Mouse (Mus musculus): ENCODE data around the gene Brd1. TPM values are rescaled to one million over a fixed set of nuclear protein-coding genes. Genes with fewer than 3 reads are reported as not detected.
A peak's percentile ranks its signal among the peaks of the same experiment; 100 is the strongest.

Brd1 gene
- polyA plus RNA-seq, 1 experiment: 26.1 TPM

DNA sequence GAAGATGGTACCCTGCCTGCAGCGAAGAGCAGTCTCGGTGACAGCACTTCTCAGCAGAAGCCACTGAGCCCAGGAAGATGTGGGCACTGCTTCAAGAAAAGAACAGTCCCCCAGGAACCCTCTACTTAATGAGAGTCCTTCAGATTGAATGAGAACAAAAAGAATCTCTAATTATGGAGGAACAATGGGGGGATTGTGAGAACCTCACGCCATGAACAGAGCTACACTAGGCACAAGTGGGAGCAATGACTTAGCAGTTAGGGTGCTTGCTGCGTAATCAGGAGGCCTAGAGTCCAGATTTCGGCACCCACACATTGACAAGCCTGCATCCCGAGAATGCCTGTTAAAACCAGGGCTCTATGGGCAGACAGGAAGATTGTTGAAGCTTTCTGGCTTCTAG lies 7.3 kb upstream of the Brd1 start:
- Histone ChIP-seq H3K27me3 (ENCODE audit: control insufficient read depth, insufficient read depth, low read length) (no peaks in the 10 kb centered on the region), H3K4me1 (ENCODE audit: control insufficient read depth, insufficient read depth, low read length) (no peaks in the 10 kb centered on the region), H3K4me3 (replicated peaks; ENCODE audit: insufficient read depth, low read depth, low read length) (no peak overlapping the region), H3K27ac (ENCODE audit: insufficient read depth, low read length) (no peak overlapping the region)
- 48% methylated on average over 6 of the region's 6 CpGs for WGBS
- TF ChIP-seq POLR2A (IDR thresholded peaks at IDR 0.05; ENCODE audit: borderline replicate concordance, insufficient read depth, low read length) (no peak), CTCF (IDR thresholded peaks at IDR 0.05; ENCODE audit: borderline replicate concordance, insufficient read depth, low read depth, low read length) (no peak)
- no peak for DNase-seq

- no peak overlapping the region for H3K4me3 ChIP-seq (replicated peaks; ENCODE audit: insufficient read depth, low read depth, low read length)
- no peaks in the 10 kb centered on the region for H3K27me3 ChIP-seq (ENCODE audit: control insufficient read depth, insufficient read depth, low read length)
- no peaks in the 10 kb centered on the region; the same call in 1 of the 2 replicates for H3K4me1 ChIP-seq (ENCODE audit: control insufficient read depth, insufficient read depth, low read length)
- 61% methylated on average over 2 of the region's 2 CpGs for WGBS
- DNase-seq: no peak
- TF ChIP-seq CTCF (IDR thresholded peaks at IDR 0.05; ENCODE audit: borderline replicate concordance, insufficient read depth, low read depth, low read length) (no peak), POLR2A (IDR thresholded peaks at IDR 0.05; ENCODE audit: borderline replicate concordance, insufficient read depth, low read length) (no peak)
- H3K27ac ChIP-seq (ENCODE audit: insufficient read depth, low read length): no peak overlapping the region
Measured at GRCm38 (mm10) chr15:88738466-88738865, 4.4 kb upstream of the Brd1 start.

DNA sequence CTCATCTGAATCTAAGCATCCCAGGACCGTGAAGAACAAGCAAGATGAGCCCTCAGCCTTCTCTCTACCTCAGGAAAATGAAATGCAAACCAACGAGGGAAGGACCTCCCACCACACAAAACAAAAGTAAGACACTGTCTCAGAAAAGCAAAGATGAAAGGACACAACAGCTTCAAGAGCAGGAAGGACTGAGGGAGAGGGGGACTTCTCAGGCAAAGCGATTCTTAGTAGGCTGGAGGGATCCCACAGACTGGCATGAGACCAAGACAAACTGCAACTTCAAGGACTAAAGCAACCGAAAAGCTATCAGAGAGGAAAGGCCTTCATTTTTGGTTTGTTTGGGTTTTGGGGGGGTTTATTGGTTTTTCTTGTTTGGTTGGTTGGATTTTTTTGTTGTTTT lies 2.1 kb upstream of the Brd1 start:
- H3K27ac ChIP-seq (ENCODE audit: insufficient read depth, low read length): no peak overlapping the region
- WGBS: 76% methylated on average over 4 of the region's 4 CpGs
- H3K4me1 ChIP-seq (ENCODE audit: control insufficient read depth, insufficient read depth, low read length): peaks cover 8% of the 10 kb centered on the region
- H3K4me3 ChIP-seq (replicated peaks; ENCODE audit: insufficient read depth, low read depth, low read length): no peak overlapping the region
- TF ChIP-seq CTCF (IDR thresholded peaks at IDR 0.05; ENCODE audit: borderline replicate concordance, insufficient read depth, low read depth, low read length) (no peak), POLR2A (IDR thresholded peaks at IDR 0.05; ENCODE audit: borderline replicate concordance, insufficient read depth, low read length) (no peak)
- H3K27me3 ChIP-seq (ENCODE audit: control insufficient read depth, insufficient read depth, low read length): no peaks in the 10 kb centered on the region
- DNase-seq: no peak

- Histone ChIP-seq H3K27me3 (ENCODE audit: control insufficient read depth, insufficient read depth, low read length) (no peaks in the 10 kb centered on the region), H3K4me1 (ENCODE audit: control insufficient read depth, insufficient read depth, low read length) (peaks cover 17% of the 10 kb centered on the region), H3K27ac (ENCODE audit: insufficient read depth, low read length) (peak overlapping the region; percentile 65), H3K4me3 (replicated peaks; ENCODE audit: insufficient read depth, low read depth, low read length) (peak overlapping the region; percentile 69)
- WGBS: under 1% methylated on average over 84 of the region's 86 CpGs
- DNase-seq: peak; percentile 62 to 74
- no peak for TF ChIP-seq POLR2A (IDR thresholded peaks at IDR 0.05; ENCODE audit: borderline replicate concordance, insufficient read depth, low read length)
- no peak for TF ChIP-seq CTCF (IDR thresholded peaks at IDR 0.05; ENCODE audit: borderline replicate concordance, insufficient read depth, low read depth, low read length)
Measured at GRCm38 (mm10) chr15:88733041-88733751, 837 bp downstream of the Brd1 start.

- H3K4me1 ChIP-seq (ENCODE audit: control insufficient read depth, insufficient read depth, low read length): peaks cover 17% of the 10 kb centered on the region
- no peak for DNase-seq
- WGBS: 8% methylated on average over 15 of the region's 15 CpGs
- H3K27me3 ChIP-seq (ENCODE audit: control insufficient read depth, insufficient read depth, low read length): no peaks in the 10 kb centered on the region
- H3K4me3 ChIP-seq (replicated peaks; ENCODE audit: insufficient read depth, low read depth, low read length): peak overlapping the region; percentile 69
- peak overlapping the region; percentile 26; the same call in 1 of the 2 replicates for H3K27ac ChIP-seq (ENCODE audit: insufficient read depth, low read length)
- TF ChIP-seq POLR2A (IDR thresholded peaks at IDR 0.05; ENCODE audit: borderline replicate concordance, insufficient read depth, low read length) (no peak), CTCF (IDR thresholded peaks at IDR 0.05; ENCODE audit: borderline replicate concordance, insufficient read depth, low read depth, low read length) (no peak)
Measured at GRCm38 (mm10) chr15:88732405-88733020, 1.5 kb downstream of the Brd1 start.

- DNase-seq: no peak
- no peak overlapping the region for H3K4me3 ChIP-seq (replicated peaks; ENCODE audit: insufficient read depth, low read depth, low read length)
- peaks cover 17% of the 10 kb centered on the region for H3K4me1 ChIP-seq (ENCODE audit: control insufficient read depth, insufficient read depth, low read length)
- no peak overlapping the region for H3K27ac ChIP-seq (ENCODE audit: insufficient read depth, low read length)
- WGBS: 48% methylated on average over 3 of the region's 3 CpGs
- no peaks in the 10 kb centered on the region for H3K27me3 ChIP-seq (ENCODE audit: control insufficient read depth, insufficient read depth, low read length)
- TF ChIP-seq CTCF (IDR thresholded peaks at IDR 0.05; ENCODE audit: borderline replicate concordance, insufficient read depth, low read depth, low read length) (no peak), POLR2A (IDR thresholded peaks at IDR 0.05; ENCODE audit: borderline replicate concordance, insufficient read depth, low read length) (no peak)
Measured at GRCm38 (mm10) chr15:88730717-88731116, 3.3 kb downstream of the Brd1 start.

GRCm38 (mm10) chr15:88727204-88727603 lies 6.8 kb downstream of the Brd1 start:
- H3K27ac ChIP-seq (ENCODE audit: insufficient read depth, low read length): no peak overlapping the region
- TF ChIP-seq POLR2A (IDR thresholded peaks at IDR 0.05; ENCODE audit: borderline replicate concordance, insufficient read depth, low read length) (no peak), CTCF (IDR thresholded peaks at IDR 0.05; ENCODE audit: borderline replicate concordance, insufficient read depth, low read depth, low read length) (no peak)
- peaks cover 41% of the 10 kb centered on the region for H3K4me1 ChIP-seq (ENCODE audit: control insufficient read depth, insufficient read depth, low read length)
- H3K27me3 ChIP-seq (ENCODE audit: control insufficient read depth, insufficient read depth, low read length): no peaks in the 10 kb centered on the region
- 83% methylated on average over 3 of the region's 3 CpGs for WGBS
- DNase-seq: no peak
- no peak overlapping the region for H3K4me3 ChIP-seq (replicated peaks; ENCODE audit: insufficient read depth, low read depth, low read length)

DNA sequence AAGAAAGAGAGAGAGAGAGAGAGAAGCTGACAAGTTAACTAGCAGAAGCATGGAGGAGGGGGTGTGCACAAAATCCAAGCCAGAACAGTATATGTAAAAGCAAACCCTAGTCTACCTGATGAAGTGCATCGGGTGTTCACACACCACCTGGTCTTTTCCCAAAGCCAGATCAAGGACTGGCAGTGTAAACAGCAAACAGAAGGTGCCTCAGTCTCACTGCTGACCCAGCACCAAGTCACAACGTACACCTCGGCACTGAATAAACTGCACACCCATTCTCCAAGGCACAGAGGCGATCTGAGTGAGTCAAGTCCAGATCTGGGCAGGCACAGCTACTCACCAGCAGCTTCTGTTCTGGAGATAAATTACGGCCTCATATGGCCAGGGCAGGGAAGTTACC lies 9.0 kb downstream of the Brd1 start:
- WGBS: 9% methylated on average over 5 of the region's 5 CpGs
- Histone ChIP-seq H3K4me1 (ENCODE audit: control insufficient read depth, insufficient read depth, low read length) (peaks cover 33% of the 10 kb centered on the region), H3K4me3 (replicated peaks; ENCODE audit: insufficient read depth, low read depth, low read length) (no peak overlapping the region), H3K27me3 (ENCODE audit: control insufficient read depth, insufficient read depth, low read length) (no peaks in the 10 kb centered on the region), H3K27ac (ENCODE audit: insufficient read depth, low read length) (peak overlapping the region; percentile 71; the same call in 1 of the 2 replicates)
- TF ChIP-seq POLR2A (IDR thresholded peaks at IDR 0.05; ENCODE audit: borderline replicate concordance, insufficient read depth, low read length) (no peak), CTCF (IDR thresholded peaks at IDR 0.05; ENCODE audit: borderline replicate concordance, insufficient read depth, low read depth, low read length) (no peak)
- DNase-seq: peak; percentile 46 to 56

Data from cerebellum, adult 2 months (tissue).